Mouse (Mus musculus): Measurements from ENCODE around the gene Cby3. TPM values are rescaled to one million over a fixed set of nuclear protein-coding genes. Genes with fewer than 3 reads are reported as not detected.

Gene Cby3
- polyA plus RNA-seq, 1 experiment from 2014 or later: not detected

GRCm38 (mm10) chr11:50373621-50374020 lies 19.4 kb downstream of the Cby3 start:
- Histone ChIP-seq H3K4me1 (ENCODE audit: control insufficient read depth in 2 of 2, insufficient read depth in 2 of 2, low read length in 2 of 2) (peaks cover 8 to 9% of the 10 kb centered on the region in 2 experiments), H3K36me3 (ENCODE audit: control insufficient read depth, insufficient read depth, low read length) (peaks cover 3% of the 10 kb centered on the region; the same call in 1 of the 2 replicates), H3K4me3 (ENCODE audit: control insufficient read depth in 1 of 2, insufficient read depth in 1 of 2, low read depth in 1 of 2, low read length in 2 of 2) (no peak overlapping the region), H3K9me3 (ENCODE audit: control insufficient read depth, low read length) (no peaks in the 10 kb centered on the region), H3K4me2 (ENCODE audit: low read length) (no peak overlapping the region), H3K27me3 (ENCODE audit: control insufficient read depth, insufficient read depth, low read length) (no peaks in the 10 kb centered on the region), H3K9ac (ENCODE audit: low read length) (no peak overlapping the region), H3K27ac (replicated peaks in 1 of 2; ENCODE audit: control insufficient read depth in 1 of 2, insufficient read depth in 1 of 2, low read depth in 2 of 2, low read length in 2 of 2) (no peak overlapping the region)
- no peak for ATAC-seq (ENCODE audit: insufficient number of reproducible peaks, insufficient read depth, low FRiP score, low read depth)
- WGBS: 89% methylated on average over 1 of the region's 1 CpGs

- Histone ChIP-seq H3K4me3 (ENCODE audit: control insufficient read depth in 1 of 2, insufficient read depth in 1 of 2, low read depth in 1 of 2, low read length in 2 of 2) (no peak overlapping the region), H3K4me2 (ENCODE audit: low read length) (no peak overlapping the region), H3K27me3 (ENCODE audit: control insufficient read depth, insufficient read depth, low read length) (no peaks in the 10 kb centered on the region), H3K9ac (ENCODE audit: low read length) (no peak overlapping the region), H3K9me3 (ENCODE audit: control insufficient read depth, low read length) (no peaks in the 10 kb centered on the region), H3K36me3 (ENCODE audit: control insufficient read depth, insufficient read depth, low read length) (peaks cover 11% of the 10 kb centered on the region), H3K4me1 (ENCODE audit: control insufficient read depth in 2 of 2, insufficient read depth in 2 of 2, low read length in 2 of 2) (peaks cover 8 to 13% of the 10 kb centered on the region in 2 experiments), H3K27ac (replicated peaks in 1 of 2; ENCODE audit: control insufficient read depth in 1 of 2, insufficient read depth in 1 of 2, low read depth in 2 of 2, low read length in 2 of 2) (no peak overlapping the region)
- WGBS: 92% methylated on average over 13 of the region's 13 CpGs
- no peak for ATAC-seq (ENCODE audit: insufficient number of reproducible peaks, insufficient read depth, low FRiP score, low read depth)
These were observed 20.2 kb downstream of the Cby3 start for GRCm38 (mm10) chr11:50374286-50375015.

GRCm38 (mm10) chr11:50375421-50375820 lies 21.2 kb downstream of the Cby3 start:
- peaks cover 8 to 22% of the 10 kb centered on the region in 2 experiments for H3K4me1 ChIP-seq (ENCODE audit: control insufficient read depth in 2 of 2, insufficient read depth in 2 of 2, low read length in 2 of 2)
- no peak overlapping the region for H3K4me2 ChIP-seq (ENCODE audit: low read length)
- H3K27me3 ChIP-seq (ENCODE audit: control insufficient read depth, insufficient read depth, low read length): no peaks in the 10 kb centered on the region
- no peak overlapping the region for H3K27ac ChIP-seq (replicated peaks in 1 of 2; ENCODE audit: control insufficient read depth in 1 of 2, insufficient read depth in 1 of 2, low read depth in 2 of 2, low read length in 2 of 2)
- no peak for ATAC-seq (ENCODE audit: insufficient number of reproducible peaks, insufficient read depth, low FRiP score, low read depth)
- H3K9me3 ChIP-seq (ENCODE audit: control insufficient read depth, low read length): no peaks in the 10 kb centered on the region
- no peak overlapping the region for H3K9ac ChIP-seq (ENCODE audit: low read length)
- 81% methylated on average over 5 of the region's 5 CpGs for WGBS
- H3K4me3 ChIP-seq (ENCODE audit: control insufficient read depth in 1 of 2, insufficient read depth in 1 of 2, low read depth in 1 of 2, low read length in 2 of 2): no peak overlapping the region
- H3K36me3 ChIP-seq (ENCODE audit: control insufficient read depth, insufficient read depth, low read length): peaks cover 21% of the 10 kb centered on the region

- Histone ChIP-seq H3K4me3 (ENCODE audit: control insufficient read depth in 1 of 2, insufficient read depth in 1 of 2, low read depth in 1 of 2, low read length in 2 of 2) (peak overlapping the region; percentile 80 to 98; a peak in 3 of 4 replicates), H3K4me2 (ENCODE audit: low read length) (peak overlapping the region; percentile 92), H3K27me3 (ENCODE audit: control insufficient read depth, insufficient read depth, low read length) (no peaks in the 10 kb centered on the region), H3K9me3 (ENCODE audit: control insufficient read depth, low read length) (no peaks in the 10 kb centered on the region), H3K27ac (replicated peaks in 1 of 2; ENCODE audit: control insufficient read depth in 1 of 2, insufficient read depth in 1 of 2, low read depth in 2 of 2, low read length in 2 of 2) (peak overlapping the region; percentile 99 to 100), H3K36me3 (ENCODE audit: control insufficient read depth, insufficient read depth, low read length) (peaks cover 25% of the 10 kb centered on the region), H3K4me1 (ENCODE audit: control insufficient read depth in 2 of 2, insufficient read depth in 2 of 2, low read length in 2 of 2) (peaks cover 6 to 22% of the 10 kb centered on the region in 2 experiments), H3K9ac (ENCODE audit: low read length) (peak overlapping the region; percentile 92)
- 30% methylated on average over 10 of the region's 10 CpGs for WGBS
- ATAC-seq (ENCODE audit: insufficient number of reproducible peaks, insufficient read depth, low FRiP score, low read depth): no peak
These were observed 22.0 kb downstream of the Cby3 start for GRCm38 (mm10) chr11:50376156-50376790.

- H3K9ac ChIP-seq (ENCODE audit: low read length): peak within 1 kb of the TSS; percentile 100
- peak within 1 kb of the TSS; percentile 92 for H3K4me2 ChIP-seq (ENCODE audit: low read length)
- no peaks in the 10 kb centered on the region for H3K9me3 ChIP-seq (ENCODE audit: control insufficient read depth, low read length)
- under 1% methylated on average over 76 of the region's 76 CpGs for WGBS
- H3K27ac ChIP-seq (replicated peaks in 1 of 2; ENCODE audit: control insufficient read depth in 1 of 2, insufficient read depth in 1 of 2, low read depth in 2 of 2, low read length in 2 of 2): peak within 1 kb of the TSS; percentile 99 to 100
- no peaks in the 10 kb centered on the region for H3K27me3 ChIP-seq (ENCODE audit: control insufficient read depth, insufficient read depth, low read length)
- peak within 1 kb of the TSS; percentile 80 to 98 for H3K4me3 ChIP-seq (ENCODE audit: control insufficient read depth in 1 of 2, insufficient read depth in 1 of 2, low read depth in 1 of 2, low read length in 2 of 2)
- peaks cover 32% of the 10 kb centered on the region for H3K36me3 ChIP-seq (ENCODE audit: control insufficient read depth, insufficient read depth, low read length)
- H3K4me1 ChIP-seq (ENCODE audit: control insufficient read depth in 2 of 2, insufficient read depth in 2 of 2, low read length in 2 of 2): peaks cover 4 to 22% of the 10 kb centered on the region in 2 experiments
- peak; percentile 89 for ATAC-seq (ENCODE audit: insufficient number of reproducible peaks, insufficient read depth, low FRiP score, low read depth)
These were observed 22.9 kb downstream of the Cby3 start, which contains the start of gene Hnrnph1 for GRCm38 (mm10) chr11:50376911-50377891. Hnrnph1 (plus strand) TSS chr11:50376990.

GRCm38 (mm10) chr11:50377892-50378684 lies 23.8 kb downstream of the Cby3 start:
- H3K36me3 ChIP-seq (ENCODE audit: control insufficient read depth, insufficient read depth, low read length): peaks cover 41% of the 10 kb centered on the region
- WGBS: under 1% methylated on average over 70 of the region's 71 CpGs
- H3K4me3 ChIP-seq (ENCODE audit: control insufficient read depth in 1 of 2, insufficient read depth in 1 of 2, low read depth in 1 of 2, low read length in 2 of 2): peak overlapping the region; percentile 67 to 98
- H3K27ac ChIP-seq (replicated peaks in 1 of 2; ENCODE audit: control insufficient read depth in 1 of 2, insufficient read depth in 1 of 2, low read depth in 2 of 2, low read length in 2 of 2): peak overlapping the region; percentile 99 to 100
- ATAC-seq (ENCODE audit: insufficient number of reproducible peaks, insufficient read depth, low FRiP score, low read depth): peak; percentile 77
- peak overlapping the region; percentile 100 for H3K9ac ChIP-seq (ENCODE audit: low read length)
- peaks cover 4 to 22% of the 10 kb centered on the region in 2 experiments for H3K4me1 ChIP-seq (ENCODE audit: control insufficient read depth in 2 of 2, insufficient read depth in 2 of 2, low read length in 2 of 2)
- H3K4me2 ChIP-seq (ENCODE audit: low read length): peak overlapping the region; percentile 92
- H3K9me3 ChIP-seq (ENCODE audit: control insufficient read depth, low read length): no peaks in the 10 kb centered on the region
- H3K27me3 ChIP-seq (ENCODE audit: control insufficient read depth, insufficient read depth, low read length): no peaks in the 10 kb centered on the region
